Mouse (Mus musculus) liver, embryonic 14.5 days (tissue): ENCODE measurements at regions not wholly inside any gene's neighbourhood (a gene's known extent, or its start where the extent isn't known, plus 50 kb on each side); places are given as distances from the start of the nearest gene placed in this dataset.
"Not testable (repeated sequence)": the region's sequence is repeated elsewhere in the genome, so short reads cannot be mapped to it uniquely, and the experiment has no call there.

Experiments
- ATAC-seq: fragments of 200-750 bp; cut with Nextera tagmentation; 2 replicates; pipeline ENCODE4 v1.8.0; 2017; ENCODE audit warnings: moderate number of reproducible peaks, mild to moderate bottlenecking, moderate library complexity; ENCODE audit not compliant: insufficient read depth
- DNase-seq, 3 experiments: peaks; one replicate each; pipeline ENCODE4 v3.0.0-alpha.2; 2012 to 2013; ENCODE audit warnings: low read depth in 3 of 3, low spot score in 3 of 3
- H3K27ac ChIP-seq: fragments of 300-500 bp; sonication (generic); 2 replicates; pipeline ENCODE4 v1.5.1; 2014; ENCODE audit warnings: moderate library complexity, mild to moderate bottlenecking, control low read depth, inconsistent platforms
- H3K27me3 ChIP-seq: fragments of 300-500 bp; sonication (generic); 2 replicates; pipeline ENCODE4 v1.6.1; 2014; ENCODE audit warnings: mild to moderate bottlenecking, low read length, moderate library complexity; ENCODE audit not compliant: control insufficient read depth, insufficient read depth
- H3K36me3 ChIP-seq: fragments of 300-500 bp; sonication (generic); replicated peaks from 2 replicates; pipeline ENCODE4 v1.6.1; 2014; ENCODE audit warnings: low read depth; ENCODE audit not compliant: control insufficient read depth, insufficient read depth
- H3K4me1 ChIP-seq, 2 experiments: fragments of 200-500 bp in 1 of 2; fragments of 300-500 bp in 1 of 2; sonication (generic) in 1 of 2; replicated peaks; 2 replicates each; pipeline ENCODE4 v1.6.1; 2012 to 2014; ENCODE audit warnings: antibody characterized with exemption in 1 of 2, inconsistent platforms in 1 of 2, low read length in 1 of 2; ENCODE audit not compliant: control insufficient read depth in 2 of 2, insufficient read depth in 2 of 2
- H3K4me2 ChIP-seq: fragments of 300-500 bp; sonication (generic); 2 replicates; pipeline ENCODE4 v1.6.1; 2014; ENCODE audit warnings: low read depth, mild to moderate bottlenecking, control low read depth, moderate library complexity
- H3K4me3 ChIP-seq, 2 experiments: fragments of 200-500 bp in 1 of 2; fragments of 300-500 bp in 1 of 2; sonication (generic) in 1 of 2; 2 replicates each; pipeline ENCODE4 v1.5.1; 2012 to 2014; ENCODE audit warnings: low read depth in 2 of 2, low read length in 2 of 2, mild to moderate bottlenecking in 2 of 2, control low read depth in 1 of 2, inconsistent platforms in 1 of 2, moderate library complexity in 1 of 2; ENCODE audit not compliant: insufficient read depth in 1 of 2
- H3K9ac ChIP-seq: fragments of 300-500 bp; sonication (generic); replicated peaks from 2 replicates; pipeline ENCODE4 v1.6.1; 2014; ENCODE audit warnings: mild to moderate bottlenecking, control low read depth, moderate library complexity
- H3K9me3 ChIP-seq: fragments of 300-500 bp; sonication (generic); 2 replicates; pipeline ENCODE4 v1.6.1; 2016; ENCODE audit warnings: low read length, mixed read lengths; ENCODE audit not compliant: control insufficient read depth
- CTCF ChIP-seq: IDR thresholded peaks from 2 replicates; pipeline ENCODE4 v1.5.1; 2016; ENCODE audit warnings: antibody characterized with exemption, low read depth, control low read depth
- EP300 ChIP-seq: IDR thresholded peaks from 2 replicates; pipeline ENCODE4 v1.6.1; 2016; ENCODE audit warnings: antibody characterized with exemption, low read depth
- WGBS: fragments of 180-500 bp; shearing (Covaris S2); extraction: QIAGEN DNeasy Blood & Tissue Kit; methylation state at CpG from one replicate; pipeline ENCODE4 v1.1.7; 2014; ENCODE audit not compliant: insufficient replicate concordance; 5-methylcytosine and 5-hydroxymethylcytosine counted together

GRCm38 (mm10) chr12:45489029-45489428 is 414.5 kb upstream of the Stxbp6 start:
- no peaks in the 10 kb centered on the region for H3K4me1 ChIP-seq
- H3K9ac ChIP-seq: no peak overlapping the region
- H3K9me3 ChIP-seq: no peaks in the 10 kb centered on the region
- H3K4me2 ChIP-seq: no peak overlapping the region
- ATAC-seq: no peak
- no peak overlapping the region for H3K4me3 ChIP-seq
- H3K27ac ChIP-seq: no peak overlapping the region
- no peaks in the 10 kb centered on the region for H3K36me3 ChIP-seq
- H3K27me3 ChIP-seq: no peaks in the 10 kb centered on the region
- WGBS: 44% methylated on average over 1 of the region's 1 CpGs
- DNase-seq: no peak
- TF ChIP-seq EP300: no peak
- TF ChIP-seq CTCF: no peak

GRCm38 (mm10) chr12:45476881-45477280 is 402.4 kb upstream of the Stxbp6 start:
- Histone ChIP-seq H3K27ac (no peak overlapping the region), H3K9ac (no peak overlapping the region), H3K4me3 (no peak overlapping the region), H3K9me3 (no peaks in the 10 kb centered on the region), H3K4me1 (no peaks in the 10 kb centered on the region), H3K27me3 (no peaks in the 10 kb centered on the region), H3K36me3 (no peaks in the 10 kb centered on the region), H3K4me2 (no peak overlapping the region)
- DNase-seq (no peak), ATAC-seq (no peak)
- TF ChIP-seq CTCF: no peak
- TF ChIP-seq EP300: no peak

DNA sequence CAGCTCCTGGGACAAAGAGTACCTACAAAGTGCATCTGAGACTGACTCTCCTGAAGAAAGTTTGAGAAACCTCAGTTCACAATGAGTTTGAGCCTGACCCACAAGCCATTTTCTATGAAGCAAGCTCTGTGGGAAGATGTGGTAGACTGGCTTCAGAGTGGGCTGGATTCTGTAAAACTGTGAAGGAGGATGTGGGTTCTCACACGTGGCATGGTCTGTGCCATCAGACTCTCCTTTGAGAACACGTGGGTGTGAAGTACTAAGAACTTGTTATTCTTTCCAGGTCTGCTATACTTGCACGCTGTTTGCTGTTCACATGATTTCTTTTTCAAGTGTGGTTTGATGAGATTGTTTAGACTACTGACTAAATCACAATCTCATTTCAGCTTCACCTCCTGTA is 393.6 kb upstream of the Stxbp6 start:
- no peak overlapping the region for H3K4me3 ChIP-seq
- H3K9me3 ChIP-seq: no peaks in the 10 kb centered on the region
- H3K9ac ChIP-seq: no peak overlapping the region
- DNase-seq (no peak), ATAC-seq (no peak)
- H3K27me3 ChIP-seq: no peaks in the 10 kb centered on the region
- 49% methylated on average over 3 of the region's 3 CpGs for WGBS
- no peak overlapping the region for H3K27ac ChIP-seq
- TF ChIP-seq EP300 (no peak), CTCF (no peak)
- H3K36me3 ChIP-seq: no peaks in the 10 kb centered on the region
- no peaks in the 10 kb centered on the region for H3K4me1 ChIP-seq
- no peak overlapping the region for H3K4me2 ChIP-seq

- Histone ChIP-seq H3K9ac (no peak overlapping the region), H3K4me2 (no peak overlapping the region), H3K27me3 (no peaks in the 10 kb centered on the region), H3K27ac (no peak overlapping the region), H3K4me3 (no peak overlapping the region), H3K4me1 (no peaks in the 10 kb centered on the region), H3K9me3 (no peaks in the 10 kb centered on the region), H3K36me3 (no peaks in the 10 kb centered on the region)
- no peak for DNase-seq
- TF ChIP-seq CTCF (no peak), EP300 (no peak)
- 20% methylated on average over 2 of the region's 2 CpGs for WGBS
- ATAC-seq: no peak
These were observed 392.5 kb upstream of the Stxbp6 start for GRCm38 (mm10) chr12:45467058-45467457.

GRCm38 (mm10) chr12:45466066-45466465 is 391.6 kb upstream of the Stxbp6 start:
- Histone ChIP-seq H3K4me3 (no peak overlapping the region), H3K36me3 (no peaks in the 10 kb centered on the region), H3K27ac (no peak overlapping the region), H3K9me3 (no peaks in the 10 kb centered on the region), H3K9ac (no peak overlapping the region), H3K4me1 (no peaks in the 10 kb centered on the region), H3K4me2 (no peak overlapping the region), H3K27me3 (no peaks in the 10 kb centered on the region)
- TF ChIP-seq CTCF: 0 out of 2 replicates have a peak, but pooled peaks have one; percentile 5
- TF ChIP-seq EP300: no peak
- ATAC-seq (no peak), DNase-seq (no peak)
- 42% methylated on average over 3 of the region's 3 CpGs for WGBS

GRCm38 (mm10) chr12:45464952-45465351 is 390.4 kb upstream of the Stxbp6 start:
- no peak overlapping the region for H3K4me3 ChIP-seq
- no peak overlapping the region for H3K4me2 ChIP-seq
- WGBS: 44% methylated on average over 2 of the region's 2 CpGs
- H3K27me3 ChIP-seq: no peaks in the 10 kb centered on the region
- no peak overlapping the region for H3K9ac ChIP-seq
- H3K9me3 ChIP-seq: no peaks in the 10 kb centered on the region
- DNase-seq: no peak
- TF ChIP-seq CTCF (no peak), EP300 (no peak)
- no peak for ATAC-seq
- H3K36me3 ChIP-seq: no peaks in the 10 kb centered on the region
- no peak overlapping the region for H3K27ac ChIP-seq
- no peaks in the 10 kb centered on the region for H3K4me1 ChIP-seq

- ATAC-seq, H3K9ac ChIP-seq, H3K4me2 ChIP-seq, H3K36me3 ChIP-seq, DNase-seq, H3K27ac ChIP-seq, H3K9me3 ChIP-seq, H3K4me3 ChIP-seq, H3K4me1 ChIP-seq, H3K27me3 ChIP-seq: not testable (repeated sequence)
- WGBS: 78% methylated on average over 8 of the region's 8 CpGs
These were observed 384.2 kb upstream of the Stxbp6 start for GRCm38 (mm10) chr12:45458746-45459145.
